Mouse (Mus musculus) kidney, postnatal 25 days (tissue): Measurements from ENCODE around the gene Dnajc5.

Experiments used
- DNase-seq, 2 experiments: peaks; one replicate each; pipeline ENCODE4 v3.0.0; 2021; ENCODE audit warnings: mixed read lengths in 2 of 2

The Dnajc5 gene

DNA sequence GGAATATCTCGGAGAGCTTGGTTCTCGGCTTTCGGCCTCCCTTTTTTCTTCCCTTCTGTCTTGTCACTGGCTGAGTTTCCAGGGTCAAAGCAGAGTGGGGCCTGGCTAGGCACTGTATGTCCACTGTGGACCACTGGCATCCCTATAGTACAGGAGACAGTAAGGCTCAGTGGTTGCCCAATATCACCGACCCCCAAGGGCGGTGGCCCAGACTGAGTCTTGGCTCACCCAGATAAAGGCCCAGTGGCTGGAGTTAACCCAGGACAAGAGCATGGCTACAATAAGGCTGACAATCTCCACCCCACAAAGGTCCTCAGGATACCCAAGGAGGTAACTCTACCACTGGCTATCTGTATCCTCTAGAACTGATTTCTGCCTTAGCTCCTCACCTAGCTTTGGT, 70.2 kb downstream of the Dnajc5 start:
- peak in 1 of 2 experiments; percentile 29 for DNase-seq

GRCm38 (mm10) chr2:181591528-181592085, 71.3 kb downstream of the Dnajc5 start, which contains the start of gene Prpf6:
Prpf6 (plus strand) TSS chr2:181591868.
- peak; percentile 41 to 47 for DNase-seq

GRCm38 (mm10) chr2:181592231-181593041, 72.2 kb downstream of the Dnajc5 start, which contains the start of gene Zfp512b:
Zfp512b (minus strand) TSS chr2:181592803.
- DNase-seq: peak; percentile 64 to 86

- peak in 1 of 2 experiments; percentile 39 for DNase-seq
These were observed 72.7 kb downstream of the Dnajc5 start for GRCm38 (mm10) chr2:181593042-181593421.

DNA sequence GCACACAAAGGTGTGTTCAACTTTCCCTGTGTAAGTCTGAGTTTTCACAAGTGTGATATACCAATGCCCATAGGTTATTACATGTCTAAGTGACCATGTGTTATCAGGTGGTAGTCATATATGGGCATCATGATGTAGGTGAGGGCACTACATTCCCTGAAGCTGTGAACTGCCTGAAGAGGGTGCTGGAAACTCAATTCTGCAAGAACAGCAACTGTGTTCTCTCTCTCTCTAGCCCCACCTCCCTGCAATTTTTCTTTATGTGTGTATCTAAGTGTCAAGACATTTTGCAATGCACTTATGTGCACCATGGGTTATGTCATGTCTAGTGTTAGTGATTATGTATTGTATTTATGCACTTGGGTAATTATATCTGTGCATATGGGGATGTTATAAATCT, 73.7 kb downstream of the Dnajc5 start:
- DNase-seq: no peak

- peak; percentile 59 to 71 for DNase-seq
These were observed 74.8 kb downstream of the Dnajc5 start for GRCm38 (mm10) chr2:181594946-181595696.

DNA sequence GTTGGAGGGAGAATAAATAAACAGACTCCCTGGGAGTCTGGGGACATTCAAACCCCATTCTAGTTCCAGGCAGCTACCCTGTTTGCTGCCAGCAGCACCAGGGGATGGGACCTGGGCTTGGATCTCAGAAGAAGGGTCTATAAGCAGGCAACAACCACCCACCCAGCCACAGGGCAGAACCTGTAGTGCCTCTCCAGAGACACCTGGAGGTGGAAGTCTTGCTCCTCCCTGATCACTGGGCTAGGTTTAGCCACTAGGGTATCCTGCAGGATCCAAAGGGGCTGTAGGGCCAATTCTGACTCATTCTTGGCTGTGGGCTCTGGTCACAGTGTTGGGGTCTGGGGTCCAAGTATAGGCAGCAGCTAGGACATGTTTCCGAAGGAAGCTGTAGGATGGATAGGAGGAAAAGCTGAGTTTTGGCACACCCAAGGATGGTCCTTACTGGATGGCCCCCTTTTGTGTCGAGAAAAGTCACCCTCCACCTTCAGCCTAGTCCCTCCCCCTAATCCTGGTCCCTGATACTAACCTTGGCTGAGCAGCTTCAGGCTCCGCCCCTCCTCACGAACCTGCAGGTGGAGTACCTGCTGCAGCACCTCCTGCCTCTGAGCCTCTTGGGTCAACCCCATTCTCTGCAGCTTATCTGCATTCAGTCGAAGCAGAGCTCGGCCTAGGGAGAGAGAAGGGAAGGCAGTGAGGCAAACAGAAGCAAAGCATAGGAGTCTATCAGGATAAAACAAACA, 76.1 kb downstream of the Dnajc5 start:
- peak in 1 of 2 experiments; percentile 52 for DNase-seq

DNA sequence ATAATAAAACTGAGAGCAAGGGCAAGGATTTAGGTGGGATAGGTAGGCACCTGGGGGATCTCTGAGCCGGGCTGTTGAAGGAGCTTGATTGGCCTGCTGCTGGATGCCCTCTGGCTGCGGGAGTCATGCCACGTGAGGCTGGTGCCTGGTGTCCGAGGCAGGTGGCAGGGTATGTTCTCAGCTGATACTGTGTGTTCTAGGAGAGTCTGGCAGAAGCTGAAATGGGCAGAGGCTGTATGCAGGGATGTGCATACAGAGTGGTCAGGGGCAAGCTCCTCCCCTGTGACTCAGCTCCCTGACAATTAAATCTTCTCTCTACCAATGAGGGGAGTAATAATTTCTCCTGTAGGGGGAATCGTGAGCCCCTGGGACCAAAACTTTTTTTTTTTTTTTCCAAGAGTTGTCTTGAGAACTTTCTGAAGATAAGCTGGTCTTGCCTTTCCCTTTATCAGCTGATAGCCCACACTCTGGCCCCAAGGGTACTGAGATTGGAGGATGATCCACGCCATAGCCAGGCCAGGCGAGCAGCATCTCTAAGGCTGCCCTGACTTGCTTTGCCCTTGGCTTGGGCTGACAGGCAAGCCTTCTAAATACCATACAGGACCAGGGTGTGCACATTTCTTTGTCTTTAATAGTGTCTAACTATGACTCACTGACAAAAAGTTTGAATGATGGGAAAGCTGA, 77.2 kb downstream of the Dnajc5 start:
- peak in 1 of 2 experiments; percentile 44 for DNase-seq

DNA sequence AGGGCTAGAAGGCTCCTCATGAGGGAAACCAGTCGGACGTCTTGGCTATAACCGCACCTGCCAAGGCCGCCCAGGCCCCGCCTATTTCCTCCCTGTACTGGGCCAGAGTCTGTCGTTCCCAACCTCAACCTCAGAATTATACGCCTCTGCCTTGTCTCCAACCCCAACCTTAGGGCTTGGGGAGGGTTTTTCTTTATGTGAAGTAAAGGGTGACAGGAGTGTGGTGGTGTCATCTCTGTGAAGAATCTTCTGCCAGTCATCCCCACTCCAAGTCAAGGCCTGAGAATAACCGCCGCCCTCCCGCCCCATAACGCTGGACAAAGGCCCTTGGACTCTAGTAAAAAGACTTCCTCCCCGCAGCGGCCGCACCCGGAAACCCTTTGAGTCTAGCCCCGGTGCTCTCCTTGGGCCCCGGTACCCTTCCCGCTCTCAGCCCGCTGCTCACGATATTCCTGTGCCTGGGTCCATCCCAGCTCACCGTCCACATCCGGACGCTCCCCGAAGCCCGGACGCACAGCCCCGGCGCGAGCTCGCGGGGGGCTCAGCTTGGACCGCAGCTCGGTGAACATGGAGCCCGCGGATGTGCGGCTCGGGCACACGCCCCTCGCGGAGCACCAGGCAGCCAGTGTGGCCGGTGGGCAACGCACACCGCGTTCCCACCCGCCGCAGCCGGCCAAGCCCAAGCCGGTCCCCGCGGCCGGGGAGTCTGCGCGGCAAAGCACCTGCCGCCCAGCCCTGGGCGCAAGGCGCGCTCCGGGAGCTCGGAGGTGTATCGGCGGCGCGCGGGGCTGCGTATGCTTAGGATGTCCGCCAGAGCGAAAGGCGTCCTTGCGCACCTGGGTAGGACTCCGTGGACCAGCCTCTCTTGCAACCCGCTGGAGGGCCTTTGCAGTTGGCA, 78.4 kb downstream of the Dnajc5 start, which contains the start of gene Samd10:
Samd10 (minus strand) TSS at position 759 of the 898 bp plus-strand sequence.
- peak; percentile 75 to 90 for DNase-seq

DNA sequence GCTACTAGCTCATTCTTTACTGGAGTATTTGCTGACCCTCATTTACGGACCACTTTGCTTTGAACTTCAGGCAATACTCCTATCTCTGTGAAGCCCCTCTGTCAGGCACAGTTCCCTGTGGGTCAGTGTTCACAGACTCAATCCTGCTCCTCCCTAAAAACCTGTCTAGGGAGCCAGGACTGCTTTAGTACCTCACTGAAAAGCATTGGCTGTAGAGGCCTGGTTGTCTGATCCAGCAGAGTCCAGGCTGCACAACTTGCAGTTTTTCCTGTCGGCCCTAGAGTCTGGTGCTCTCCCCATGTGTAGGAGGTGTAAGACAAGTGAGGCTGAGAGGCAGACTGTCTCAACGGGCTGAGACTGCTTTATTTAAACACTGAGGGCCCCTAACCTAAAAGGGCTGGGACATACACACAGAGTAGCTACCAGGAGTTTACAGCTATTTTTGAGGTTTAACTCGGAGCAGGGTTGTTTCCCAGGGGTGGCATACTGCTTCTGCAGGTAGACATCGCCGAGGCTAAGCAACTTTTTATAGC, 80.0 kb downstream of the Dnajc5 start:
- DNase-seq: peak in 1 of 2 experiments; percentile 33

DNA sequence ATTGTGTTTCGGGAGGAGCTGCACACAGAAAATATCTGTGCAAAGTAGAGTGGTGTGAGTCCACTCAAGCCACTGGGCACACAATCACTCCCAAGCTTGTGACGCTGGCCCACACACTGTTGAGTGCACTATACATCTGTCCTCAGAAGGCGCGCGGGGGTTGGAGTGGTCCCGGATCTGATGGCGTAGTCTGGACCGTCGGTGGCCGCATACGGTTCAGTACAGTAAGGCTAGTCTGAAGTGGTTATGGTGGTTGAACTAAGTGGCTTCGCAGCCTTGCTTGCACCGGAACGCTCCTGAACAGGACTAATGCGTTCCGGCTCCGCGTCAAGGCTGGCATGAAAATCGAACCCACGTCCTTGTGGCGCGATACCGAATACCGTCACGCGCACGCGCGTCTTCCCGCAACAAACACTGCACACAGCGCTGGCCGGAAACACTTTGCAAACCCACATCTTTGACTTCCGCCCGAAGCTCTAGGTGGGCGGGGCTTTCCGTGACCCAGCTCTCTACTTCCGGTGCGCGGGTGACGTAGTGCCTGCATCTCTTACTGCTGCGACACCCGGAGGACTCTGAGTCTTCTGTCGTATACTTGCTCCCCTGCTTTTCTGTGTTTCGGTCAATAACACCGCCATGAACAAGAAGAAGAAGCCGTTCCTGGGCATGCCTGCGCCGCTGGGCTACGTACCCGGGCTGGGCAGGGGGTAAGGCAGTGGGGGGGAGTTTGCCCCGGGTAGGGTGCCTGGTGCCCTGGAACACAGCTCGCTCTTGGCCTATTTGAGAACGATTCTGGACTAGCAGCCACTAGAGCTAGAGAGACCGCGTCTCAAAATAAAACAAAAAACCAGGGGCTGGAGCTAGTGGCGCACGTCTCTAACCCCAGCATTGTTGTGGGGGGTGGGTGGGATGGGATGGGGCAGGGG, 80.8 kb downstream of the Dnajc5 start:
- peak; percentile 98 to 99 for DNase-seq

- DNase-seq: peak in 1 of 2 experiments; percentile 20
These were observed 81.5 kb downstream of the Dnajc5 start for GRCm38 (mm10) chr2:181601751-181602145.

DNA sequence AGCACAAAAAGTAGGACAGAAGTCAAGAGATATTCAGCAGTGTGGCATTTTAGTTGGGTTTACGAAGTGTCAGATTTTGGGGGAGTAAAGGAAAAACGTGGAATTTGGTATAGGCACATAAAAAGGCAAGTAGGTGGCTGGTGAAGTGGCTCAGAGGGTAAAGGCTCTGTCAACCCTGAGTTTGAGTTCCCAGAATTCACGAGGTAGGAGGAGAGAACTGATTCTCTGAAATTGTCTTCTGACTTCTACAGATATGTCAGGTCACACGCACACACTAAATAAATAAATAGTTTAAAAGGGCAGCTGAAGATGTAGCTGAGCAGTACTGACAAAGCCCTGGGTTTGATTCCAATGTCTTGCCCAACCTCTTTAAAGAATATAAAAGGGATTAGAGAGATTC, 82.1 kb downstream of the Dnajc5 start:
- DNase-seq: no peak
